ENCODE assay signal across 8 mouse cellular contexts in the genomic region with DNA sequence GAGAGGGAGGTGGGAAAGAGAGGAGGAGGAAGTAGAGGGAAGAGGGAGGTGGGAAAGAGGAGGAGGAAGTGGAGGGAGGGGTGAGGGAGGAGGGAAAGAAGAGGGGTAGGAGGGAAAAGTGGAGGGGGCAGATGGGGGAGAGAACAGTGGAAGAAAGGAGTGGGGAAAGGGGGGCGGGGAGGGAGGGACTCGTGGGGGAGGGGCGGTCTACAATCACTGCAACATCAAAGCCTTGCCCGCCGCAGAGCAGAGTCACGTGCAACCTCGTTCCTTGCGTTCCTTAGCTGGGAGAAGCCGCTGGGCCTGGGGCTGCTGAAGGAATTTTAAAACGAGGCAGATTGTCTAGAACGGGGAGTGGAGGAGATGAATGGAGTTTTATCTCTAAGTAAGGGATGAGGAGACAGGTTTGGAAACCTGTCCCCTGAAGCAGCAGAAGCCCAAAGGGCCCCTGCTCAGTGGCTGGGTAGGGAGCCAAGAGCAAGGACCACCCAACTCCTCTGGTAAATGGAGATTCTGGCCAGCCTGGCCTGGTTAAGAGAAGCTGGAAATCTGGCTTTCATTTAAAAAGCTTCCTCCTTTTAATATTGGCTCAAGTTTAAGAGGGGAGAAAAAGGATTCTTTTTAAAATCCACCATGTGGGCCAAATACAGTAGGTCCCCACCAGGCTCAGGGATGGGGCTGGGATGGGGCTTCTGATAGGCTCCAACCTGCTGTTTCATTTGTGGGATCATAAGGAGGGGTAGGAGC.
DNase-seq lines count a peak whose midpoint lies in the region; ATAC-seq and TF ChIP-seq lines count a peak whose summit lies in the region.

No protein-coding gene starts in this region.

- no peaks in the 10 kb centered on the region for H3K36me3 ChIP-seq in kidney, embryonic 14.5 days (ENCODE audit: control insufficient read depth, insufficient read depth, low read length)
- H3K36me3 ChIP-seq in forebrain, postnatal 0 days (ENCODE audit: insufficient read depth): no peaks in the 10 kb centered on the region
- no peaks in the 10 kb centered on the region for H3K36me3 ChIP-seq in midbrain, embryonic 12.5 days

- H3K4me2 ChIP-seq in kidney, embryonic 14.5 days (replicated peaks; ENCODE audit: low read depth, low read length): no peak overlapping the region
- H3K4me2 ChIP-seq in forebrain, postnatal 0 days (ENCODE audit: low read depth): peak overlapping the region; percentile 15; the same call in 1 of the 2 replicates
- H3K4me2 ChIP-seq in midbrain, embryonic 12.5 days (replicated peaks): peak overlapping the region; percentile 26

- no peaks in the 10 kb centered on the region for H3K9me3 ChIP-seq in kidney, embryonic 14.5 days (ENCODE audit: control insufficient read depth, low read length)
- H3K9me3 ChIP-seq in forebrain, postnatal 0 days (ENCODE audit: low read length): no peaks in the 10 kb centered on the region
- no peaks in the 10 kb centered on the region for H3K9me3 ChIP-seq in midbrain, embryonic 12.5 days

- no peak for ATAC-seq in kidney, embryonic 14.5 days (ENCODE audit: low FRiP score, low TSS enrichment)
- peak; percentile 63; the same call in 1 of the 2 replicates for ATAC-seq in forebrain, postnatal 0 days
- no peak for ATAC-seq in midbrain, embryonic 12.5 days (ENCODE audit: low FRiP score, low read depth)
- ATAC-seq in monocyte, adult 5-6 weeks (replicated peaks; ENCODE audit: insufficient number of reproducible peaks, low FRiP score, low TSS enrichment, poor library complexity, severe bottlenecking): no peak

- no peak overlapping the region; the same call in 1 of the 2 replicates for H3K9ac ChIP-seq in kidney, embryonic 14.5 days (ENCODE audit: low read depth, low read length)
- 0 out of 2 replicates have a peak overlapping the region, but pooled peaks have one; percentile 39 for H3K9ac ChIP-seq in forebrain, postnatal 0 days
- H3K9ac ChIP-seq in midbrain, embryonic 12.5 days (replicated peaks): no peak overlapping the region; the same call in 1 of the 2 replicates

- no peak overlapping the region for H3K4me3 ChIP-seq in kidney, embryonic 14.5 days (ENCODE audit: low read length)
- H3K4me3 ChIP-seq in forebrain, postnatal 0 days (ENCODE audit: low read depth, low read length): no peak overlapping the region
- no peak overlapping the region for H3K4me3 ChIP-seq in midbrain, embryonic 12.5 days

- no peak for DNase-seq in kidney, postnatal 25 days
- peak; percentile 53 for DNase-seq in WW6 (ENCODE audit: low read depth, low spot score)
- DNase-seq in forebrain, postnatal 0 days: peak; percentile 77
- DNase-seq in ovary, postnatal 36 days (ENCODE audit: low spot score): no peak
- no peak for DNase-seq in adrenal gland, adult 2 months

- peaks cover 83% of the 10 kb centered on the region for H3K4me1 ChIP-seq in kidney, embryonic 14.5 days (ENCODE audit: control insufficient read depth, insufficient read depth, low read length)
- peaks cover 68% of the 10 kb centered on the region for H3K4me1 ChIP-seq in forebrain, postnatal 0 days (ENCODE audit: insufficient read depth)
- peaks cover 95% of the 10 kb centered on the region for H3K4me1 ChIP-seq in midbrain, embryonic 12.5 days

- no peak for TF ChIP-seq CTCF in forebrain, postnatal 0 days (IDR thresholded peaks at IDR 0.05; ENCODE audit: low read depth)

- 2% methylated on average over 10 of the region's 11 CpGs for WGBS in kidney, embryonic 14.5 days
- WGBS in forebrain, postnatal 0 days: 1% methylated on average over 10 of the region's 11 CpGs
- 0% methylated on average over 11 of the region's 11 CpGs for WGBS in midbrain, embryonic 12.5 days

- 0 out of 2 replicates have a peak overlapping the region, but pooled peaks have one; percentile 0 for H3K27ac ChIP-seq in kidney, embryonic 14.5 days (ENCODE audit: low read depth, low read length)
- H3K27ac ChIP-seq in forebrain, postnatal 0 days (ENCODE audit: low read depth, low read length): peak overlapping the region; percentile 80
- H3K27ac ChIP-seq in midbrain, embryonic 12.5 days (replicated peaks): peak overlapping the region; percentile 78

- 0 out of 2 replicates have a peak, but pooled peaks cover 3% of the 10 kb centered on the region for H3K27me3 ChIP-seq in kidney, embryonic 14.5 days (ENCODE audit: control insufficient read depth, insufficient read depth, low read length)
- H3K27me3 ChIP-seq in forebrain, postnatal 0 days (ENCODE audit: insufficient read depth, low read length): no peaks in the 10 kb centered on the region
- peaks cover 57% of the 10 kb centered on the region for H3K27me3 ChIP-seq in midbrain, embryonic 12.5 days

Comparison
In these comparisons a context has a peak if more than half of its experiments do, and no peak if none do; other contexts are left out.
1. H3K27ac ChIP-seq: peak in every context shown above with its lines; median percentile 80 in forebrain, postnatal 0 days; 78 in midbrain, embryonic 12.5 days; 0 in kidney, embryonic 14.5 days.
2. DNase-seq: peak in WW6 (single experiment) and forebrain, postnatal 0 days (single experiment); none in kidney, postnatal 25 days (0 of 2), ovary, postnatal 36 days (single experiment) and adrenal gland, adult 2 months (single experiment).